Mouse (Mus musculus) MEL-GATA-1-ER (cell line): Measurements from ENCODE around the gene Cd300ld4.
"Not testable (repeated sequence)": the region's sequence is repeated elsewhere in the genome, so short reads cannot be mapped to it uniquely, and the experiment has no call there.

Source experiments
- DNase-seq: peaks from one replicate; pipeline ENCODE4 v3.0.0-alpha.2; 2012; ENCODE audit warnings: low read depth; ENCODE audit errors: extremely low read depth

Cd300ld4 gene

DNA sequence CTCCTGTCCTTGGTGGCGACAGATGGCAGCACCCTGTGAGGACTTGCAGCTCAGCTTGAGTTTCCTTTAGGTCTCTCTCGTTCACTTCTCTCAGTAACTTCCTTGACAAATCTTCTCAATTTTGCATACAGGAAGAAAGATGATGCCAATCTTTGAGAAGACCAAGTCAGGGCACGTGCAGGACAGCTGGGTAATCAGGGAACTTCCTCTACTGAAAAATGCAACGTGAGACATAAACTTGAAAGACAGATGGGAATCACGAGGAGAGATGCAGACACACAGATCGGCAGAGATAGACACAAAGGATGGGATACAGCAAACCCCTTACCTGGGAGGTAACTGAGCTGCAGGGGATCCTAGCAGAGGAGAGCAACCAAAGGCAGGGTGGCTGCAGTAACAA, at the start of gene Cd300ld4:
TSS of gene Cd300ld4 (minus strand) at position 101 of the 400 bp plus-strand sequence.
- not testable (repeated sequence) for DNase-seq

- DNase-seq = peak; percentile 44
Measured at GRCm38 (mm10) chr11:115075859-115076258, 49.0 kb upstream of the Cd300ld4 start.

DNA sequence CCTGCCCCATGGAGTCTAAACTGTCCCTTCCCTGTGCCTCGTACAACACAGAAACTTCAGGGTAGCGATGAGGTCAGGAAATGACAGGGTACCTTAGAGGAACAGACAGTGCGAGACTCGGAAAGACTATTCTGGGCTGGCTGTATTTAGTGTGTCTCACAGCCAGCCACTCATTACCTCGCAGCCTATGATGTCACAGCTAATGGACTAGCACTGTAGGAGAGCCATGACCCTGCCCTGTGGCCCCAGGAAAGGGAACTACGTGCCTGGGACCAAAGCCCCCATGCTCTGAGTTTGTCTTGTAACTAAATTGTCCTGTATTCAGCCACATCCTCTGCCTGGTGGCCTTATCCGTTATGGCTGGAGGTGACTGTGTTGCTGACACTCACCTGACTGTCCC, 48.6 kb upstream of the Cd300ld4 start:
- DNase-seq = no peak

DNA sequence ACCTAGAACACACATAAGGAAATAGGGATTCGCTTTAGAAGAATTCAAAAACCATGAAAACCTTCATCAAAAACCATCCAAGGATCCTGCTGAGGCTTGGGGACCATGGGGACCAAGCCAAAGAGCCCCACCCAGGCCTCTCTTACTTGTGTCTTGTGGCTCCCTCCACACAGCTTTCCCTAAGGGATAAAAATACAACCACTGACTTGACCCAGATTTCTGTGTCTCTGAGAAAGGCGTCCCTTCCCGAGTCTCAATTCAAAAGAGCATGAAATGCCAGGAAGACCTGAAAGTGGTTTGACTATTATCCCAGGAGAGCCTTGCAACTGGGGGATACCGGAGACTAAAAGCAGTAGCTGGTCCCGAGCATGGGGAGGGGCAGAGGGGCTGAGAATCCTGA, 46.2 kb upstream of the Cd300ld4 start:
- DNase-seq = no peak

DNA sequence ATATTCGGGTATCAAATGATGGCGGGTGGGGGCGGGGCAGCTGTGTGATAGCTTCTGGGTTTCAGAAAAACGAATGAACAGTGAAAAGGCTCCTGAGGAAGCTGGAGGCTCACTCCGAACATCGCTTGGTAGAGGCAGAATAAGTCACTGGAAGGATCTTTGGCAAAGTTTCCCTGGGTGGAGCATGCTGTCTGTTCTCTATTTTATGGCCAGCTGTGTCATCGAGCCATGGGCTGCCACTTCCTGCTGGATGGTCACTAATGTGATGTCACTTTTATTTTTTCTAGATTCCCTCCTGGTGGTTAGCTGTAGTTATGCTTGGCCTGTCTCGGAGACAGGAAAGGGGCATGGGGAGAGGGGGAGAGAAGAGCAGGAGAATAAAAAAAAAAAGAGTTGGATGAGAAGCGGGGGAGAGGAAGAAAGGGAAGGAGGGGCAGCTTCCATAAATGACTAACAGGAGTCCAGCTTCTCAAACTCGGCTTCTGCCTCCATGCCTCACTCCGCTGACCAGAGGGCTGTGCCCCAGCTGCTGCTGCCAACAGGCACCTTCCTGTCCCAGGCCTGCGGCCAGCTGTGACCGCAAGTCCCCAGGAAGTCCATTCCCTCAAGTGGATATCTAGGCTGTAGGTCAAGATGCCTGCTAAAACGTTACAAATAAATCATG, 45.0 kb upstream of the Cd300ld4 start:
- DNase-seq = no peak

GRCm38 (mm10) chr11:115071015-115071551, 44.3 kb upstream of the Cd300ld4 start:
- DNase-seq = no peak

- no peak for DNase-seq
Measured at GRCm38 (mm10) chr11:115066768-115067167, 40.0 kb upstream of the Cd300ld4 start.

DNA sequence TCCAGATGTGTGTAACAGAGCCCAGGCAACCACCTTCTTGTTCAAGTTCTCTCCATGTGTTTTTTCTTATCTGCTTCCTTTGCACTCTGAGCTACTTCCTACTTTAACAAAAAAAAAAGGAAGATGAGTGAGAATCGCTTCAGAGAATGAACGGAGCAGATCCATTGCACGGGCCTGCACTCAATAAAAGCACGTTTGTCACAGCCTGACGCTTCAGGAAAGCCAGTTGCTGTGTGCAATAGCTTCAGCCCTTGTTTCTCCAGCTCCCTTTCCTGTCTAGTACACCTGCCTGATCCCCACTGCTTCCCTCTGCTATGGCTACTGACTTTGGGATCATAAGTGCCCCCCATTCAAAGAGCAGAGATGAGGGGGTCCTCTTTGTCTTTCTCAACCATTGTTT, 35.3 kb upstream of the Cd300ld4 start, which contains the start of gene Cd300e:
TSS of gene Cd300e (minus strand) at position 101 of the 400 bp plus-strand sequence.
- no peak for DNase-seq

GRCm38 (mm10) chr11:115059797-115060196, 33.0 kb upstream of the Cd300ld4 start:
- no peak for DNase-seq

DNA sequence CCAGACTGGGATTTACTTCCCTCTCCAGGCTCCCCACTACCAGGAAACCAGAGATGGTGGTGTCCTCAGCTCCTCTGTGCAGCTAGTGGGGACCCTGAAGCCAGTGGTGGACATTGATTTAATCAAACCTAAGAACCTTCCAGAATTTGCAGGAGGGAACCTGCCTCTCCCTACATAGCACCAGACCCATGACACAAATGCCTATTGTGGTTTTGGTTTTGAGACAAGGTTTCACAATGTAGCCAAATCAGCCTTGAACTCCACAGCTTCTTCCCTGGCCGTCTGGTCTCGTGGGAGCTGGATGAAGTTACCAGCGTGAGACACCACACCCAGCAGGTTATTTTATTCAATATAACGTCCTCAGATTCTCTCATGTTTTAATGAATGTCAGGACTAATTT, 31.9 kb upstream of the Cd300ld4 start:
- DNase-seq = no peak

DNA sequence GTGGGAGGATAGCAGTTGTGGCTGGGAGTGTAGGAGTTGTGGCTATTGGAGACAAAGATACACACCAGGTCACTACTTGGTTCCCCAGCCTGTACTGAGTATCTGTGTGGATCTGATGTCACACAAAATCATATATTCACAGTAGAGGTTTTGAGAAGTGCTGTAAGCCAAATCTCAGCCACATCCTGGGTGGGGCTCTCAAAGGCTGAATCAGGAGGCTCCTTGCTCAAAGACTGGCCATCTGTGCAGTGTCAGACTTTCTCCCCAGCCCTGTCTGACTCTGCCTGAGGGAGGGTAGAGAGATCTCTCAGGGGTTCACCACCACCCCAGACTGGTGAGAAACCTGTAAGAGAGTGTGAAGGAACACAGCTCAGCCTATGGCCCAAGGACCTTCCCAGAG, 27.7 kb upstream of the Cd300ld4 start:
- no peak for DNase-seq

DNA sequence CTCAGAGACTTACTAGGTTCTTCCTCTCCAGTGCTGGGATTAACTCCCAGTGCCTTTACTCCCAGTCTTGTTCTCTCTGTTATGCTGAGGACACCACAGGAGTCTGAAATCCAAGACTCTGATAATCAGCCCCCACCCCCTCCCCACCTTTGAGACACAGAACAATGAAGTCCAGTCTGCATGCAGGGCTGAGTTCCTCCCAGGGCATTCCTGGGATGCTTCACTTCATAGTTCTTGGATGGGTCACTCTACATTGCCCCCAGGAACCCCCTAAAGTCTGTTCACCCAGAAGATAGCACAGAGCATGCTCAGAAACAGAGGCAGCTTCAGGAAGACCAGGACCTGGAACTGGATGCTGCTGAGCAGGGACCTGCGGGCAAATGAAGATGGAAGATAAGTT, 26.2 kb upstream of the Cd300ld4 start:
- DNase-seq = no peak

DNA sequence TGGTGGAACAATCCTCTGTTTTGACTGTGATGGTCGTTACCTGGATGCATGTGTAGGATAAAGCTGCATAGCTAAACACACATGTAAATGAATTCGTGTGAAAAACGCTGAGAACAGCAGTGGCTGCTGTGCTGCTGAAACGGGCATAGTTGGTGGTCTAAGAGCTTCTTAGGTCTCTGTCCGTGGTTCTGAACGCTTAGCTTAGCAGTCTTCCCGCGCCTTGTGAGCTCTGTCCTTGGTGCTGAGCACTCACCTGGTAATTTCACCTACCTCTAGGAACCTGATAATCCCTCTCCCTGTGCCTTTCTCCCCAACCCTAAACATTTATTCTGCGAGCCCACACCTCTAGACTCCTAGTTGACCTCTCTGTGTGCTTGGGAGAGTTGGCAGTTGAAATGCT, 25.4 kb upstream of the Cd300ld4 start:
- no peak for DNase-seq

DNA sequence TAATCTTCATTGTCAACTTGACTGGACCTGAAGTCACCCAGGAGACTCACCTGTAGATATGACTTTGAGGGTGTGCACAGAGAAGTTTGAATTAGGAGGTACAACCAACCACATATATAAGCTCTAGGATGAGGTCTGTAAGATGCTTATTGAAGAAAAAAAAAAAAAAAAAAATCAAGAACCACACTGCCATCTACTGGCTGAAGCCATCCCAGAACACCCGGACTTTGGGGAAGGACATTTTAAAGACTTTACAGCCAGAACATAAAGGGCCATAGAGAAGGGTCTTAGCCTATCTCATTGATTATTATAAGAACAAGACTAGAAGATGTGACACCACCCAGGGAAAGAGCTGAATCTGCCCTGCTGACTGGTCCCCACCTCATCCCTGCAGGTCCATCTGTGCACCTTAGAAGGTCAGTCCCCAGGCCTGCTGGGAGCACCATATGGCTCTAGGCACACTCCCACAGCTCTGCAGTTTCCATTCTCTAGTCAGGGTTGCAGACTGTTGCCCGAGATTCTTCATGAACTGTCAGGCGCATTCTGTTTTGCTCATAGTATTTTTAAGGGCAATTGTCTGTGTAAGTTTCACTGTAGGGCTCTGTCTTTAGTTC, 22.6 kb upstream of the Cd300ld4 start:
- DNase-seq = no peak

DNA sequence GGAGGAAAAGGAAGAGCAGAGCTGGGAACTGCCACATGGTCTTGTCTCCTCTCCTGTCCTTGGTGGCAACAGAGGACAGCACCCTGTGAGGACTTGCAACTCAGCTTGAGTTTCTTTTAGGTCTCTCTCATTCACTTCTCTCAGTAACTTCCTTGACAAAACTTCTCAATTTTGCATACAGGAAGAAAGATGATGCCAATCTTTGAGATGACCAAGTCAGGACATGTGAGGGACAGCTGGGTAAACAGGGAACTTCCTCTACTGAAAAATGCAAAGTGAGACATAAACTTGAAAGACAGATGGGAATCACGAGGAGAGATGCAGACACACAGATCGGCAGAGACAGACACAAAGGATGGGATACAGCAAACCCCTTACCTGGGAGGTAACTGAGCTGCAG, 21.4 kb upstream of the Cd300ld4 start, which contains the start of gene Cd300ld3:
TSS of gene Cd300ld3 (minus strand) at position 151 of the 400 bp plus-strand sequence.
- DNase-seq = no peak

GRCm38 (mm10) chr11:115037669-115038068, 10.9 kb upstream of the Cd300ld4 start, which contains the start of gene Cd300ld5:
Gene Cd300ld5, minus strand, starts transcription at chr11:115037769.
- DNase-seq = not testable (repeated sequence)

GRCm38 (mm10) chr11:115016093-115016492, 10.7 kb downstream of the Cd300ld4 start, which contains the start of gene Cd300ld2:
Gene Cd300ld2, minus strand, starts transcription at chr11:115016193.
- not testable (repeated sequence) for DNase-seq

GRCm38 (mm10) chr11:115004070-115004469, 22.7 kb downstream of the Cd300ld4 start:
- DNase-seq = no peak

GRCm38 (mm10) chr11:115001474-115002040, 25.3 kb downstream of the Cd300ld4 start, which contains the start of gene Cd300c2:
Gene Cd300c2, minus strand, starts transcription at chr11:115001880.
- no peak for DNase-seq

GRCm38 (mm10) chr11:114989793-114990192, 37.0 kb downstream of the Cd300ld4 start, which contains the start of gene Cd300ld:
Gene Cd300ld, minus strand, starts transcription at chr11:114989922.
- DNase-seq = no peak

GRCm38 (mm10) chr11:114981866-114982265, 44.9 kb downstream of the Cd300ld4 start:
- DNase-seq = no peak

- DNase-seq = no peak
Measured at GRCm38 (mm10) chr11:114972726-114973125, 54.1 kb downstream of the Cd300ld4 start.
